ENCODE assay signal across 17 mouse cellular contexts in genomic region chr5:146795728-146796127, GRCm38 (mm10). TPM values are rescaled to one million over a fixed set of nuclear protein-coding genes. Genes with fewer than 3 reads are reported as not detected.
DNase-seq lines count a peak whose midpoint lies in the region; ATAC-seq and TF ChIP-seq lines count a peak whose summit lies in the region.
"Had no signal": no experiment of that assay in that cellular context is flagged by ENCODE, and none has a peak within 500 bp of the region (broad histone marks: within the 10 kb centered on the region; RNA-seq: fewer than 3 reads in every experiment).

No protein-coding gene starts in this region.

- no peak overlapping the region for H3K4me2 ChIP-seq in forebrain, embryonic 15.5 days (replicated peaks)
- no peak overlapping the region for H3K4me2 ChIP-seq in forebrain, embryonic 16.5 days (ENCODE audit: low read length)
- H3K4me2 ChIP-seq in midbrain, embryonic 15.5 days = no peak overlapping the region

- no peak for TF ChIP-seq POLR2A in ES-Bruce4 (IDR thresholded peaks at IDR 0.05; ENCODE audit: insufficient read depth, low read length)

- WGBS in forebrain, embryonic 15.5 days = 68% methylated on average over 13 of the region's 13 CpGs
- 65% methylated on average over 13 of the region's 13 CpGs for WGBS in forebrain, embryonic 16.5 days
- WGBS in midbrain, embryonic 15.5 days = 64% methylated on average over 13 of the region's 13 CpGs

- H3K9ac ChIP-seq in forebrain, embryonic 15.5 days (replicated peaks) = no peak overlapping the region
- H3K9ac ChIP-seq in forebrain, embryonic 16.5 days (replicated peaks; ENCODE audit: low read depth, low read length) = no peak overlapping the region
- H3K9ac ChIP-seq in ES-Bruce4 (ENCODE audit: low read depth, poor library complexity, severe bottlenecking) = 0 out of 2 replicates have a peak overlapping the region, but pooled peaks have one; percentile 33
- no peak overlapping the region for H3K9ac ChIP-seq in midbrain, embryonic 15.5 days
- H3K9ac ChIP-seq: embryonic facial prominence, embryonic 15.5 days; forebrain, embryonic 12.5 days had no signal

- H3K4me1 ChIP-seq in forebrain, embryonic 15.5 days = peaks cover 26% of the 10 kb centered on the region
- H3K4me1 ChIP-seq in forebrain, embryonic 16.5 days (replicated peaks; ENCODE audit: control insufficient read depth, insufficient read depth, low read length) = peaks cover 26% of the 10 kb centered on the region
- H3K4me1 ChIP-seq in ES-Bruce4 (ENCODE audit: control insufficient read depth, insufficient read depth, low read length) = peaks cover 2% of the 10 kb centered on the region
- H3K4me1 ChIP-seq in midbrain, embryonic 15.5 days = peaks cover 35% of the 10 kb centered on the region

- intact Hi-C loops in left cerebral cortex, postnatal 14 days (cut with DNase I) = loop anchor here (2.0 kb wide), 1 partner anchor 37 kb away; the partner anchor contains the start of gene Rpl21
- intact Hi-C loops in left cerebral cortex, postnatal 4 days (cut with DNase I) = loop anchor here (5.0 kb wide), 1 partner anchor 37 kb away; the partner anchor contains the start of gene Rpl21

- no peak overlapping the region for H3K4me3 ChIP-seq in forebrain, embryonic 15.5 days
- H3K4me3 ChIP-seq in forebrain, embryonic 16.5 days (replicated peaks; ENCODE audit: low read length) = no peak overlapping the region
- no peak overlapping the region for H3K4me3 ChIP-seq in ES-Bruce4 (ENCODE audit: low read depth, low read length)
- no peak overlapping the region for H3K4me3 ChIP-seq in midbrain, embryonic 15.5 days

- peak overlapping the region; percentile 91; the same call in 1 of the 2 replicates for H3K27ac ChIP-seq in forebrain, embryonic 15.5 days (replicated peaks)
- no peak overlapping the region for H3K27ac ChIP-seq in forebrain, embryonic 16.5 days (ENCODE audit: low read length)
- no peak overlapping the region for H3K27ac ChIP-seq in ES-Bruce4 (ENCODE audit: insufficient read depth, low read length)
- peak overlapping the region; percentile 82; the same call in 1 of the 2 replicates for H3K27ac ChIP-seq in midbrain, embryonic 15.5 days
- H3K27ac ChIP-seq: forebrain, embryonic 12.5 days had no signal

- H3K9me3 ChIP-seq in forebrain, embryonic 15.5 days = no peaks in the 10 kb centered on the region
- no peaks in the 10 kb centered on the region for H3K9me3 ChIP-seq in forebrain, embryonic 16.5 days (ENCODE audit: control insufficient read depth, low read length)
- no peaks in the 10 kb centered on the region for H3K9me3 ChIP-seq in ES-Bruce4 (replicated peaks; ENCODE audit: control insufficient read depth, insufficient read depth, low read length, poor library complexity, severe bottlenecking)
- no peaks in the 10 kb centered on the region for H3K9me3 ChIP-seq in midbrain, embryonic 15.5 days
- H3K9me3 ChIP-seq: embryonic facial prominence, embryonic 15.5 days; forebrain, embryonic 12.5 days; liver, embryonic 13.5 days had no signal

- no peaks in the 10 kb centered on the region for H3K27me3 ChIP-seq in forebrain, embryonic 15.5 days
- H3K27me3 ChIP-seq in forebrain, embryonic 16.5 days (replicated peaks; ENCODE audit: control insufficient read depth, insufficient read depth, low read length) = no peaks in the 10 kb centered on the region
- H3K27me3 ChIP-seq in ES-Bruce4 (ENCODE audit: control insufficient read depth, insufficient read depth, low read length, poor library complexity, severe bottlenecking) = no peaks in the 10 kb centered on the region
- H3K27me3 ChIP-seq in midbrain, embryonic 15.5 days (replicated peaks) = no peaks in the 10 kb centered on the region
- H3K27me3 ChIP-seq: embryonic facial prominence, embryonic 15.5 days; forebrain, embryonic 12.5 days; liver, embryonic 13.5 days had no signal

- no peaks in the 10 kb centered on the region for H3K36me3 ChIP-seq in forebrain, embryonic 15.5 days
- H3K36me3 ChIP-seq in forebrain, embryonic 16.5 days (ENCODE audit: control insufficient read depth, insufficient read depth) = no peaks in the 10 kb centered on the region
- H3K36me3 ChIP-seq in ES-Bruce4 (ENCODE audit: control insufficient read depth, insufficient read depth, low read length, poor library complexity, severe bottlenecking) = no peaks in the 10 kb centered on the region
- H3K36me3 ChIP-seq in midbrain, embryonic 15.5 days (replicated peaks) = no peaks in the 10 kb centered on the region
- H3K36me3 ChIP-seq: embryonic facial prominence, embryonic 15.5 days; forebrain, embryonic 12.5 days; liver, embryonic 13.5 days had no signal

- no peak for TF ChIP-seq EP300 in ES-Bruce4 (IDR thresholded peaks at IDR 0.05; ENCODE audit: insufficient read depth, low read depth, low read length)

- ATAC-seq in forebrain, embryonic 15.5 days (replicated peaks) = no peak
- no peak for ATAC-seq in forebrain, embryonic 16.5 days
- no peak for ATAC-seq in midbrain, embryonic 15.5 days (replicated peaks)

- no peak for TF ChIP-seq CTCF in ES-Bruce4 (IDR thresholded peaks at IDR 0.05; ENCODE audit: low read depth, low read length)

- peak; percentile 61 to 75 for DNase-seq in left cerebral cortex, postnatal 14 days (ENCODE audit: low spot score in 2 of 2)
- no peak for DNase-seq in left cerebral cortex, postnatal 4 days
- no peak for DNase-seq in B cell, adult 2 months
- no peak for DNase-seq in thymus, postnatal 4 days
- DNase-seq: adrenal gland, postnatal 10 days; heart, postnatal 10 days; kidney, adult 2 months; kidney, postnatal 36 days; liver, embryonic 13.5 days; thymus, adult 2 months had no signal

RNA-seq across cellular contexts. Expression of gene Usp12, which starts 0.9 kb away (rescaled TPM):
- 14.9 and 16.5 TPM in 2 replicates for polyA plus RNA-seq in forebrain, embryonic 15.5 days (2015; fragmentation: Nextera tagmentation; extraction: Ambion mirVana)
- 16.9 and 17.5 TPM in 2 replicates for polyA plus RNA-seq in forebrain, embryonic 16.5 days (2015; fragmentation: Nextera tagmentation; extraction: Ambion mirVana)
- 10 to 100 TPM; 53.9 to 58.6 TPM for total RNA-seq in left cerebral cortex, postnatal 14 days (2021)
- 10 to 100 TPM; 49.0 to 53.9 TPM for total RNA-seq in left cerebral cortex, postnatal 4 days (2021)
- 45.5 and 57.2 TPM in 2 replicates for polyA plus RNA-seq in ES-Bruce4 (2011; ENCODE audit: insufficient read depth, insufficient read length, low read depth, missing spikeins)
- polyA plus RNA-seq in midbrain, embryonic 15.5 days (2015; fragmentation: Nextera tagmentation; extraction: Ambion mirVana) = 16.4 and 16.7 TPM in 2 replicates

RNA-seq across cellular contexts. Expression of gene Rpl21, which starts 37.0 kb away (rescaled TPM):
- polyA plus RNA-seq in forebrain, embryonic 15.5 days (2015; fragmentation: Nextera tagmentation; extraction: Ambion mirVana) = 358 and 359 TPM in 2 replicates
- polyA plus RNA-seq in forebrain, embryonic 16.5 days (2015; fragmentation: Nextera tagmentation; extraction: Ambion mirVana) = 320 and 325 TPM in 2 replicates
- total RNA-seq in left cerebral cortex, postnatal 14 days (2021) = 100 to 1,000 TPM; 149 to 157 TPM
- 100 to 1,000 TPM; 211 to 238 TPM for total RNA-seq in left cerebral cortex, postnatal 4 days (2021)
- polyA plus RNA-seq in ES-Bruce4 (2011; ENCODE audit: insufficient read depth, insufficient read length, low read depth, missing spikeins) = 77.5 and 85.8 TPM in 2 replicates
- polyA plus RNA-seq in midbrain, embryonic 15.5 days (2015; fragmentation: Nextera tagmentation; extraction: Ambion mirVana) = 286 and 302 TPM in 2 replicates

RNA-seq across cellular contexts. Expression of gene Rasl11a, which starts 49.1 kb away (rescaled TPM):
- 11.9 and 13.4 TPM in 2 replicates for polyA plus RNA-seq in forebrain, embryonic 15.5 days (2015; fragmentation: Nextera tagmentation; extraction: Ambion mirVana)
- polyA plus RNA-seq in forebrain, embryonic 16.5 days (2015; fragmentation: Nextera tagmentation; extraction: Ambion mirVana) = 11.0 and 11.4 TPM in 2 replicates
- 10 to 100 TPM in 1 of 2 experiments, 1 to 10 TPM in 1; 7.6 to 16.9 TPM for total RNA-seq in left cerebral cortex, postnatal 14 days (2021)
- 10 to 100 TPM; 10.0 to 10.6 TPM for total RNA-seq in left cerebral cortex, postnatal 4 days (2021)
- 3.2 and 3.8 TPM in 2 replicates for polyA plus RNA-seq in ES-Bruce4 (2011; ENCODE audit: insufficient read depth, insufficient read length, low read depth, missing spikeins)
- polyA plus RNA-seq in midbrain, embryonic 15.5 days (2015; fragmentation: Nextera tagmentation; extraction: Ambion mirVana) = 7.4 and 9.2 TPM in 2 replicates
- total RNA-seq: megakaryocyte, adult 5-6 weeks had no signal

Comparison
In these comparisons a context has a peak if more than half of its experiments do, and no peak if none do; other contexts are left out.
1. H3K27ac ChIP-seq: peak in forebrain, embryonic 15.5 days (single experiment) and midbrain, embryonic 15.5 days (single experiment); none in forebrain, embryonic 16.5 days (single experiment) and ES-Bruce4 (single experiment).
2. DNase-seq: peak in left cerebral cortex, postnatal 14 days (2 of 2); none in left cerebral cortex, postnatal 4 days (single experiment), B cell, adult 2 months (0 of 2) and thymus, postnatal 4 days (single experiment).